Mouse (Mus musculus) intestine, embryonic 16.5 days (tissue): ENCODE data around the gene Mier2. TPM values are rescaled to one million over a fixed set of nuclear protein-coding genes. Genes with fewer than 3 reads are reported as not detected.

Experiments used
- ATAC-seq: fragments of 200-750 bp; cut with Nextera tagmentation; 2 replicates; pipeline ENCODE4 v1.8.0; 2017; ENCODE audit warnings: moderate TSS enrichment, moderate library complexity
- H3K27ac ChIP-seq: fragments of 300-500 bp; sonication (generic); 2 replicates; pipeline ENCODE4 v1.5.1; 2014; ENCODE audit warnings: mild to moderate bottlenecking, low read length
- H3K27me3 ChIP-seq: fragments of 300-500 bp; sonication (generic); replicated peaks from 2 replicates; pipeline ENCODE4 v1.6.1; 2014; ENCODE audit warnings: low read length, control low read depth, mixed read lengths; ENCODE audit not compliant: control insufficient read depth, insufficient read depth
- H3K36me3 ChIP-seq: fragments of 300-500 bp; sonication (generic); 2 replicates; pipeline ENCODE4 v1.6.1; 2014; ENCODE audit warnings: low read length, control low read depth; ENCODE audit not compliant: control insufficient read depth, insufficient read depth
- H3K4me1 ChIP-seq: fragments of 300-500 bp; sonication (generic); 2 replicates; pipeline ENCODE4 v1.6.1; 2014; ENCODE audit warnings: low read length, control low read depth, mixed read lengths; ENCODE audit not compliant: control insufficient read depth, insufficient read depth
- H3K4me2 ChIP-seq: fragments of 300-500 bp; sonication (generic); 2 replicates; pipeline ENCODE4 v1.6.1; 2014; ENCODE audit warnings: low read depth, low read length, control low read depth
- H3K4me3 ChIP-seq: fragments of 300-500 bp; sonication (generic); 2 replicates; pipeline ENCODE4 v1.5.1; 2014; ENCODE audit warnings: mild to moderate bottlenecking, low read length
- H3K9ac ChIP-seq: fragments of 300-500 bp; sonication (generic); 2 replicates; pipeline ENCODE4 v1.6.1; 2014; ENCODE audit warnings: low read depth, low read length
- H3K9me3 ChIP-seq: fragments of 300-500 bp; sonication (generic); 2 replicates; pipeline ENCODE4 v1.6.1; 2016; ENCODE audit warnings: low read length, control low read depth; ENCODE audit not compliant: control insufficient read depth
- WGBS: fragments of 180-500 bp; shearing (Covaris S2); extraction: QIAGEN DNeasy Blood & Tissue Kit; methylation state at CpG from one replicate; pipeline ENCODE4 v1.1.7; 2014; 5-methylcytosine and 5-hydroxymethylcytosine counted together
- polyA plus RNA-seq: library from polyadenylated mRNA; unstranded; fragments of >200 nt; fragmentation: Nextera tagmentation; extraction: Ambion mirVana; gene quantifications from 2 replicates; pipeline ENCODE4 v1.2.1, GENCODE M21; 2015

Gene Mier2
- polyA plus RNA-seq, 1 experiment from 2014 or later: 38.4 TPM

DNA sequence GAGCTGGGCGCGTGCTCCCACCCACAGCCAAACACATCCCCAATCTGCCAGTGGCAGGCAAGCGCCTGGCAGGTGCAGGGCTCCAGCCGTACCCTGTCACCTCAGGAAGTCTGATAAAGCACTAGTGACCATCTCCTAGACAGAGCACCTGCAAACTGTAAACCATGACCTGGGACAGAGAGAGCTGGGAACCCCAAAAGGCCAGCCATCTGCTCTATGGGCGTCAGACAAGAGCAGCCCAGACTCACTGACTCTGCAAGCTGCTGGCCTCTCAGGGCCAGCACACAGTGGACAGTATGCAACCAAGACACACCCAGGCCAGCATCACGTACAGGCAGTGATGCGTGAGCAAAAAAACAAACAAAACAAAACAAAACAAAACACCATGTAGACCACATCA, 23.9 kb upstream of the Mier2 start:
- Histone ChIP-seq H3K36me3 (no peaks in the 10 kb centered on the region), H3K4me1 (no peaks in the 10 kb centered on the region), H3K27ac (no peak overlapping the region), H3K27me3 (no peaks in the 10 kb centered on the region), H3K4me2 (no peak overlapping the region), H3K4me3 (no peak overlapping the region), H3K9ac (no peak overlapping the region), H3K9me3 (no peaks in the 10 kb centered on the region)
- WGBS: 78% methylated on average over 7 of the region's 7 CpGs
- no peak for ATAC-seq

DNA sequence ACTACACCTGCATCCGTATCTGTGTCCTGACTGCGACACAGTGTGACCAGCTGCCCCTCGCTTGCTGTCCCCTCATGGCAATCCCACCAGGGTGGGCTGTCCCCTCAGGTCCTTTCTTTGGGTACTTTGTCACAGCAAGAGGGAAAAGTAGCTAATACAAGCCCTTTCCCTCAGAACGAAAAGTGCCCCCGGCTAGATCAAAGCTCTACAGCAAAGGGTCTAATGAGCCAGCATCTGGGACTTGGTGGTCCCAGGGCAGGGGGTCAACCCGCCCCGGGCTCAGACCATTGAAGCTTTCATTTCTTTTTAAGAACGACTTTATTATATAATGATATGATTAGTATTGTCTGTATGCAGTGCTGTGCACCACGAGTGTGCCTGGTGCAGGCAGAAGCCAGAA, 23.3 kb upstream of the Mier2 start:
- Histone ChIP-seq H3K36me3 (no peaks in the 10 kb centered on the region), H3K27ac (no peak overlapping the region), H3K27me3 (no peaks in the 10 kb centered on the region), H3K9ac (no peak overlapping the region), H3K4me2 (no peak overlapping the region), H3K9me3 (no peaks in the 10 kb centered on the region), H3K4me3 (no peak overlapping the region), H3K4me1 (no peaks in the 10 kb centered on the region)
- no peak for ATAC-seq
- WGBS: 70% methylated on average over 9 of the region's 9 CpGs

DNA sequence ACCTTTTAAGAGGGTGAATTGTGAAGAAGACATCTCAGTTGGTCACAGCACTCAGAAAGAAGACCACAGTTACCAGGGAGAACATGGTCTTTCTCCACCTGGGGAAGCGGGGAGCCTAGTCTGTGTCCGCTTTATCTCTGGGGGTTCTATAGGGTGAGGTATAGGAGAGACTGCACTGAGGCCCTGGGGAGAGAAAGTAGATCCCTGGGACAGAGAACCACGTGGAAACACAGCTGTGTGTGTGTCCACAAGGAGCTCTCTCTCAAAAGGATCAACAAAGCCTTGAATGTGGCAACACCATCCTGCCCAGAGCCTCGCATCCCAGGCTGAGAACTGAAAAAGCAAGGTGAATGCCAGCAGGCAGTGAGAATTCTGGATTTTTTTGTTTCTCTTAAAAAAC, 22.4 kb upstream of the Mier2 start:
- ATAC-seq: no peak
- Histone ChIP-seq H3K9me3 (no peaks in the 10 kb centered on the region), H3K4me3 (no peak overlapping the region), H3K4me1 (no peaks in the 10 kb centered on the region), H3K27ac (no peak overlapping the region), H3K27me3 (no peaks in the 10 kb centered on the region), H3K9ac (no peak overlapping the region), H3K4me2 (no peak overlapping the region), H3K36me3 (no peaks in the 10 kb centered on the region)
- WGBS: 66% methylated on average over 4 of the region's 4 CpGs

DNA sequence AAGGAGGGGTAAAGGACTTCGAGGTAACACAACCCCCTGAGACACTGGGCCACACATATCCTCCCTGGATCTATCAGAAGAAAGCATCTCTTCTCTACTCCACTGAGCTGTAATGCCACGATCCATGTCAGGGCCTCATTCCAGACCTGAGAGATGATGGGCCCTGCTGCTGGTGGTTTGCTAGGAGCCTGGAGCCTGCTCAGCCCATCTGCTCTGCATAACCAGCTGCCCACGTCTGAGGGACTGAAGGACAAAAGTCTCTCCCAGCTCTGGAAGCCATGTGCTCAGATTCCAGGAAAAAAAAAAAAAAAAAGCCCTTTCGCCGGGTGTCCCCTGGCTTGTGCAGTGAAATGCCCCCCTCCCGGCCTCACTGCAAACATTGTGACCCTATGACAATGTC, 20.8 kb upstream of the Mier2 start:
- Histone ChIP-seq H3K27ac (no peak overlapping the region), H3K27me3 (no peaks in the 10 kb centered on the region), H3K4me3 (no peak overlapping the region), H3K4me2 (no peak overlapping the region), H3K9me3 (no peaks in the 10 kb centered on the region), H3K36me3 (no peaks in the 10 kb centered on the region), H3K4me1 (no peaks in the 10 kb centered on the region), H3K9ac (no peak overlapping the region)
- ATAC-seq: no peak
- 66% methylated on average over 6 of the region's 6 CpGs for WGBS

DNA sequence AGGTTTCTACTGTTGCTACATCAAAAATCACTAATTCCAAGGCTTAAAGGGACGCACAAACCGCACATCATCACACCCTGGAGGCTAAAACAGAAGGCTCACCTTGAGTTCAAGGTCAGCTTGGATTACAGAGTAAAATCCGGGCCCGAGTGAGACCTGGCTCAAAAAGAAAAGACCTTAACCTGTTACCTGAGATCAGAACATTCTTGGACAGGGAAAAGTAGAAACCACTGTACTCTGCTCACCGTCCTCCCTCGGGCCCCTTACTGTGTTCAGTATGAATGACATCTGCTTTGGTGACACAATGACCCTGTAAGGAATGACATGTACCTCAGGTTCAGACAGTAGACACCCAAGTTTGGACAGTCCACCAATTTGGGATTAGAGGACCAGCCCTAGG, 19.8 kb upstream of the Mier2 start:
- H3K27me3 ChIP-seq: no peaks in the 10 kb centered on the region
- no peak overlapping the region for H3K27ac ChIP-seq
- no peaks in the 10 kb centered on the region for H3K36me3 ChIP-seq
- no peak overlapping the region for H3K4me2 ChIP-seq
- no peak for ATAC-seq
- no peaks in the 10 kb centered on the region for H3K4me1 ChIP-seq
- 84% methylated on average over 6 of the region's 6 CpGs for WGBS
- no peak overlapping the region for H3K4me3 ChIP-seq
- H3K9me3 ChIP-seq: no peaks in the 10 kb centered on the region
- no peak overlapping the region for H3K9ac ChIP-seq

DNA sequence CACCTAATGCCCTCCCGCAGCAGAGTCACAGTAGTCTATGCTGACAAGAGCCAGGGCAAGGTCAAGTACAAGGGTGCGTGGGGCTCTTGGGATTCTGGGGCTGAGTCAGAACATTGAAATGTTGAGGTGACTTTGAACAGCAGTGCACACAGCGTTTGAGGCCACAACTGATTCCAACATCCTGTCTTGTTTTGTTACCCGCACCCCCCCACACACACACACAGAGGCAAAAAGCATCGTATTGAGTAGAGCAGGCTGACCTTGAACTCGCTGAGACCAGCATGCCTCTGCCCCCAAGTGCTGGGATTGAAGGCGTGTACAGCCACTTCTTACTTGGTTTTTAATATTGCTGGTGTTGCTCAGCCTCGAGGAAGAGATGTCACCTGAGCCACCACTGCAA, 19.4 kb upstream of the Mier2 start:
- Histone ChIP-seq H3K4me1 (no peaks in the 10 kb centered on the region), H3K4me3 (no peak overlapping the region), H3K9me3 (no peaks in the 10 kb centered on the region), H3K4me2 (no peak overlapping the region), H3K27ac (no peak overlapping the region), H3K27me3 (no peaks in the 10 kb centered on the region), H3K9ac (no peak overlapping the region), H3K36me3 (no peaks in the 10 kb centered on the region)
- 73% methylated on average over 8 of the region's 8 CpGs for WGBS
- no peak for ATAC-seq

DNA sequence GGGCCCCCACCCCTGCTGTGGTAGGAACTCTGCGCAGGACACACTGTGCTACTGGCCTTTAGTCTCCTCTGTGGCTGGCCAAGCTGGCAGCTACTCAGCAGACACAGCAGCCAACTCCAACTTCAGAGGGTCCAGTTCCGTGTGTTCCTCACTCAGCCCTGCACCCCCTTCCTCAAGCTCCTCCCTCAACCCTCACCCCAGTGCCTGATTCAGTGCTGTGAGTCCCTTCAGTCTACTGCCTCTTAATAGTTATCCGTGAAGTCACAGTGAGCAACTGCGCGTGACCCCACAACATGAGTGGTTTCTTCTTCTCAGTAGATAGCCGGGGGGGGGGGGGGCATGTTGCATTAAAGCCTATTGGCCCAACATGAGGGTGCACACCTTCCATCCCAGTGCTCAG, 18.6 kb upstream of the Mier2 start:
- Histone ChIP-seq H3K4me1 (no peaks in the 10 kb centered on the region), H3K27me3 (no peaks in the 10 kb centered on the region), H3K9ac (no peak overlapping the region), H3K36me3 (no peaks in the 10 kb centered on the region), H3K9me3 (no peaks in the 10 kb centered on the region), H3K4me3 (no peak overlapping the region), H3K4me2 (no peak overlapping the region), H3K27ac (no peak overlapping the region)
- ATAC-seq: no peak
- WGBS: 89% methylated on average over 6 of the region's 6 CpGs

DNA sequence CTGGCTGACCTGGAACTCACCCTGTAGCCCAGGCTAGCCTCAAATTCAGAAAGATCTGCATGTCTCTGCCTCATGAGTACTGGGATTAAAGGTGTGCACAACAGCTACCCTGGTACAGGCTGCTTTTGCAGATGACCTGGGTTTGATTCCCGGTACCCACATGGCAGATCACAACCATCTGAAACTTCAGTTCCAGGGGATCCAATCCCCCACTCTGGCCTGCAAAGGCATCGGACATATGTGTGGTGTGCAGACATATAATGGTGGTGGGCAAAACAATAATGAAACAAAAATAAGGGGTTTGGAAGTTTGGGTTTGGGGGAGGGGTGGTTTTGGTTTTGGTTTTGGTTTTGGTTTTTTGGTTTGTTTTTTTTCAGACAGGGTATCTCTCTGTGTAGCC, 16.3 kb upstream of the Mier2 start:
- Histone ChIP-seq H3K27ac (no peak overlapping the region), H3K9me3 (no peaks in the 10 kb centered on the region), H3K4me2 (no peak overlapping the region), H3K36me3 (no peaks in the 10 kb centered on the region), H3K9ac (no peak overlapping the region), H3K4me3 (no peak overlapping the region), H3K4me1 (no peaks in the 10 kb centered on the region), H3K27me3 (no peaks in the 10 kb centered on the region)
- WGBS: 89% methylated on average over 2 of the region's 2 CpGs
- no peak for ATAC-seq

DNA sequence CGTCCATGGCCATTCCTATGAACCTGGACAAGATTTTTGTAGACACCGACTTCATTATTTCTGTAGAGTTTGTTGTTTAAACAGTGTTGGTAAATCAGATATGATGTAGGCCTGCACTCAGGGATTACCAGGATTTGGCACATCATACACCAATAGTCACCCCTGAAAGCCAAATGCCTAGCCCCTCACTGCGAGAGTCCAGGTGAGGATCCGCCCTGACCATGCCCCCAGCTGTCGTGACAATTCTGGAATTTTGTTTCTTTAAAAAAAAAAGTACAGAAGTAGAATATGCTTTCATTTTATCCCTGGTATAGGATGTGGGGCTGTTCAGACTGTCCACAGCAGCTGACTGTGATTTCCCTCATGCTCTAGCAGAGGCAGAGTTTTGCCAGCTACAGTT, 14.9 kb upstream of the Mier2 start:
- no peaks in the 10 kb centered on the region for H3K27me3 ChIP-seq
- no peaks in the 10 kb centered on the region for H3K4me1 ChIP-seq
- ATAC-seq: no peak
- no peak overlapping the region for H3K4me2 ChIP-seq
- no peak overlapping the region for H3K27ac ChIP-seq
- H3K4me3 ChIP-seq: no peak overlapping the region
- H3K9me3 ChIP-seq: no peaks in the 10 kb centered on the region
- 87% methylated on average over 5 of the region's 5 CpGs for WGBS
- no peaks in the 10 kb centered on the region for H3K36me3 ChIP-seq
- H3K9ac ChIP-seq: no peak overlapping the region

DNA sequence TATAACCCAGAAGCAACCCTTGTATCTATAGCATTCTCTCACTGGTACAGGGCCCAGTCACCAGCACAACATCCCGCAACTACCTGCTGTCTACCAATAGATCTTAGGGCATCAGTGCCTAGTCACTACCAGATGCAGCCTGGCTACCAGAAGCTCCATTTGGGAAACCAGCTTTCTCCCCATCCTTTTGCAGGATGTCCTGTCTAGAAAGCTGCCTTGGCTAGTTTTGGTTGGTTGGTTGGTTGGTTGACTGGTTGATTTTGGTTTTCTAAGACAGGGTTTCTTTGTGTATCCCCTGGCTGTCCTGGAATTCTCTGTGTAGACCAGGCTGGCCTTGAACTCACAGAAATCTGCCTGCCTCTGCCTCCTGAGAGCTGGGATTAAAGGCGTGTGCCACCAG, 4.7 kb upstream of the Mier2 start:
- Histone ChIP-seq H3K36me3 (no peaks in the 10 kb centered on the region), H3K27me3 (no peaks in the 10 kb centered on the region), H3K9ac (no peak overlapping the region), H3K4me1 (no peaks in the 10 kb centered on the region), H3K4me2 (no peak overlapping the region), H3K9me3 (no peaks in the 10 kb centered on the region), H3K4me3 (no peak overlapping the region), H3K27ac (no peak overlapping the region)
- no peak for ATAC-seq
- WGBS: 86% methylated on average over 2 of the region's 2 CpGs
